Mouse (Mus musculus) lung, postnatal 0 days (tissue): ENCODE measurements around the gene Zfp772.

Experiments used
- CTCF ChIP-seq: IDR thresholded peaks from 2 replicates; pipeline ENCODE4 v1.5.1; 2016; ENCODE audit warnings: antibody characterized with exemption, mild to moderate bottlenecking
- EP300 ChIP-seq: IDR thresholded peaks from 2 replicates; pipeline ENCODE4 v1.6.1; 2016; ENCODE audit warnings: antibody characterized with exemption, mild to moderate bottlenecking, control low read depth

DNA sequence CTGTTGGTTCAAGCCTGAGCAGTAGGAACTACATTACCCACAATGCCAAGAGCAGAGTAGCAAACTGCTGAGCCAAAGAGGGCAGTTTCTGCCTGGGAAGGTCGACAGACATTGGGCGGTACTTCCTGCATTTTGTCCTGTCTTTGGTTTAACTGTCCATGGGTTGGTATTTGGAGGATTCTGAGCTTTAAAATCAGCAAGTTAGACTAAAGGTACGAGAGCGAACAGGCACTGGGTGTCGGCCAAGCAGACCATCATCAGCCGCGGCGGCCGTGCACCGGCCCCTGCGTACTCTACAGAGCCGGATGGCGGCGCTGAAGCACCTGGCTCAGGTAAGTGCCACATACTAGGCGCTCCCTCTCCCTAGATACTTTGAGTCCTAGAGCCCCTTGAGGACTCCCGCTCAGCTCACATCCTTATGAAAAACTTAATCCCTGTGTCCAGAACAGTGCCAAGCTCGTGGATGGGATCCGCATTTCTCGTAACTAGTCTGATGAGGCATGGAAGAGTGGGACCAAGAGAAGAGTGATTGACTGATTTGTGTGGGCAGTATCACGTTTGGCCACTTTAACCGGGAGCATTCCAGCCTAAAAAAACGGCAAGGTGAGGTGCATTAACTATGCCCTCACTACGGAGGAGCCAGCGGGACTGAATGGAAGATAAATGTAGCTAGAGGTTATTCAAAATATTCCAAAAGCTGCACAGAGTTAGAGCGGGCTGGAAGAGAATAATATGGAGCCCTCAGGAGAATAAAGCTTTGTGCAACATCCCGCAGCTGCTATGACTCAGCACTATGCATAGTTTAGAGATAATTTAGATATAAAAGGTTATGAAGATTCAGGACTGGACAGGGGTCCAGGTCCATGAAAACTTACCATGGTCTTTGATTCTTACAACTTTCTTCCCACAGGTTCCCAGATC, 38.3 kb downstream of the Zfp772 start, which contains the start of gene Zfp418:
- TF ChIP-seq CTCF (peak; percentile 29), EP300 (peak; percentile 38; the same call in 1 of the 2 replicates)
